Mouse (Mus musculus): Measurements from ENCODE around the gene Rgs10.

DNA sequence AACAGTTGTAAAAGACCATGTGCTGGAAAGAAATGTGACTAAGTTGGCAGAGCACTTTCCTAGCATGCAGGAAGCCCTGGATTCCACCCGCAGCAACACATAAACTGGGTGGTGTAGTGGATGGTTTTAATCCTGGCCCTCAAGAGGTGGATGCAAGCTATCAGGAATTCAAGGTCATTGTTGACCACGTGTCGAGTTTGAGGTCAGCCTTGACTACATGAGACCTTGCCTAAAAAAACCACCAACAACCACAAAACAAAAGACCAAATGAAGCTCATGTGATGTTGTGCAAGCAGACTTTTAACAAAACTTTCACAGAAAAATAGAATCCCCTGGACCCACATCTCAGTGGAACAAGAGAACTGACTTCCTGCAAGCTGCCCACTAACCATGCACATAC lies 3.9 kb upstream of the Rgs10 start:
- TF ChIP-seq POLR2AphosphoS2 (IDR thresholded peaks at IDR 0.05; ENCODE audit: insufficient read length, low read depth) (no peak), POLR2A (IDR thresholded peaks at IDR 0.05; ENCODE audit: insufficient read length, low read depth) (no peak), TCF3 (IDR thresholded peaks at IDR 0.05; ENCODE audit: insufficient read length, low read depth) (no peak), USF1 (IDR thresholded peaks at IDR 0.05; ENCODE audit: low read depth) (no peak), MAX (IDR thresholded peaks at IDR 0.05; ENCODE audit: low read depth) (no peak), CEBPB (IDR thresholded peaks at IDR 0.05; ENCODE audit: insufficient read depth, poor library complexity, severe bottlenecking) (no peak), E2F4 (IDR thresholded peaks at IDR 0.05; ENCODE audit: insufficient read depth) (no peak), TCF12 (IDR thresholded peaks at IDR 0.05; ENCODE audit: insufficient read depth, poor library complexity, severe bottlenecking) (no peak), MYOG (IDR thresholded peaks at IDR 0.05; ENCODE audit: control insufficient read depth in 1 of 3, insufficient read depth in 1 of 3, insufficient read length in 2 of 3, low read depth in 2 of 3) (no peak), MYOD1 (IDR thresholded peaks at IDR 0.05; ENCODE audit: control insufficient read depth in 1 of 3, insufficient read length in 2 of 3, low read depth in 2 of 3) (no peak)

All from myocyte (in vitro differentiated cells).